Mouse (Mus musculus): ENCODE data around the gene Prkn. TPM values are rescaled to one million over a fixed set of nuclear protein-coding genes. Genes with fewer than 3 reads are reported as not detected.

Gene Prkn
- polyA plus RNA-seq, 1 experiment: 0.70 TPM

- Histone ChIP-seq H3K4me3 (ENCODE audit: insufficient read depth, low read length) (no peak overlapping the region), H3K27ac (ENCODE audit: insufficient read depth, low read length) (no peak overlapping the region), H3K4me1 (ENCODE audit: control insufficient read depth, insufficient read depth, low read length) (no peaks in the 10 kb centered on the region)
- TF ChIP-seq POLR2A (IDR thresholded peaks at IDR 0.05; ENCODE audit: low read depth, low read length) (no peak), CTCF (IDR thresholded peaks at IDR 0.05; ENCODE audit: borderline replicate concordance, insufficient read depth, low read length) (no peak)
These were observed 1004.3 kb downstream of the Prkn start for GRCm38 (mm10) chr17:11844436-11844835.

- Histone ChIP-seq H3K4me3 (ENCODE audit: insufficient read depth, low read length) (no peak overlapping the region), H3K4me1 (ENCODE audit: control insufficient read depth, insufficient read depth, low read length) (no peaks in the 10 kb centered on the region), H3K27ac (ENCODE audit: insufficient read depth, low read length) (no peak overlapping the region)
- TF ChIP-seq CTCF (IDR thresholded peaks at IDR 0.05; ENCODE audit: borderline replicate concordance, insufficient read depth, low read length) (no peak), POLR2A (IDR thresholded peaks at IDR 0.05; ENCODE audit: low read depth, low read length) (no peak)
These were observed 1004.8 kb downstream of the Prkn start for GRCm38 (mm10) chr17:11844989-11845388.

- no peak overlapping the region for H3K4me3 ChIP-seq (ENCODE audit: insufficient read depth, low read length)
- H3K27ac ChIP-seq (ENCODE audit: insufficient read depth, low read length): no peak overlapping the region
- no peak for TF ChIP-seq CTCF (IDR thresholded peaks at IDR 0.05; ENCODE audit: borderline replicate concordance, insufficient read depth, low read length)
- no peak for TF ChIP-seq POLR2A (IDR thresholded peaks at IDR 0.05; ENCODE audit: low read depth, low read length)
- no peaks in the 10 kb centered on the region for H3K4me1 ChIP-seq (ENCODE audit: control insufficient read depth, insufficient read depth, low read length)
These were observed 1005.3 kb downstream of the Prkn start for GRCm38 (mm10) chr17:11845506-11845905.

GRCm38 (mm10) chr17:11854571-11854970, 1014.4 kb downstream of the Prkn start:
- no peak overlapping the region for H3K27ac ChIP-seq (ENCODE audit: insufficient read depth, low read length)
- H3K4me1 ChIP-seq (ENCODE audit: control insufficient read depth, insufficient read depth, low read length): no peaks in the 10 kb centered on the region
- TF ChIP-seq POLR2A (IDR thresholded peaks at IDR 0.05; ENCODE audit: low read depth, low read length) (no peak), CTCF (IDR thresholded peaks at IDR 0.05; ENCODE audit: borderline replicate concordance, insufficient read depth, low read length) (no peak)
- no peak overlapping the region for H3K4me3 ChIP-seq (ENCODE audit: insufficient read depth, low read length)

GRCm38 (mm10) chr17:11858772-11859405, 1018.7 kb downstream of the Prkn start:
- no peak overlapping the region for H3K27ac ChIP-seq (ENCODE audit: insufficient read depth, low read length)
- no peak overlapping the region for H3K4me3 ChIP-seq (ENCODE audit: insufficient read depth, low read length)
- TF ChIP-seq POLR2A (IDR thresholded peaks at IDR 0.05; ENCODE audit: low read depth, low read length): no peak
- no peak for TF ChIP-seq CTCF (IDR thresholded peaks at IDR 0.05; ENCODE audit: borderline replicate concordance, insufficient read depth, low read length)
- H3K4me1 ChIP-seq (ENCODE audit: control insufficient read depth, insufficient read depth, low read length): no peaks in the 10 kb centered on the region

- no peak overlapping the region for H3K27ac ChIP-seq (ENCODE audit: insufficient read depth, low read length)
- H3K4me1 ChIP-seq (ENCODE audit: control insufficient read depth, insufficient read depth, low read length): no peaks in the 10 kb centered on the region
- TF ChIP-seq CTCF (IDR thresholded peaks at IDR 0.05; ENCODE audit: borderline replicate concordance, insufficient read depth, low read length): no peak
- TF ChIP-seq POLR2A (IDR thresholded peaks at IDR 0.05; ENCODE audit: low read depth, low read length): no peak
- H3K4me3 ChIP-seq (ENCODE audit: insufficient read depth, low read length): no peak overlapping the region
These were observed 1021.0 kb downstream of the Prkn start for GRCm38 (mm10) chr17:11861178-11861577.

- Histone ChIP-seq H3K27ac (ENCODE audit: insufficient read depth, low read length) (no peak overlapping the region), H3K4me3 (ENCODE audit: insufficient read depth, low read length) (no peak overlapping the region), H3K4me1 (ENCODE audit: control insufficient read depth, insufficient read depth, low read length) (no peaks in the 10 kb centered on the region)
- TF ChIP-seq CTCF (IDR thresholded peaks at IDR 0.05; ENCODE audit: borderline replicate concordance, insufficient read depth, low read length) (no peak), POLR2A (IDR thresholded peaks at IDR 0.05; ENCODE audit: low read depth, low read length) (no peak)
These were observed 1022.2 kb downstream of the Prkn start for GRCm38 (mm10) chr17:11862360-11862759.

- Histone ChIP-seq H3K4me1 (ENCODE audit: control insufficient read depth, insufficient read depth, low read length) (no peaks in the 10 kb centered on the region), H3K4me3 (ENCODE audit: insufficient read depth, low read length) (no peak overlapping the region)
- TF ChIP-seq CTCF (IDR thresholded peaks at IDR 0.05; ENCODE audit: borderline replicate concordance, insufficient read depth, low read length): no peak
- no peak for TF ChIP-seq POLR2A (IDR thresholded peaks at IDR 0.05; ENCODE audit: low read depth, low read length)
These were observed 1022.8 kb downstream of the Prkn start for GRCm38 (mm10) chr17:11863017-11863416.

GRCm38 (mm10) chr17:11866231-11866630, 1026.0 kb downstream of the Prkn start:
- no peaks in the 10 kb centered on the region for H3K4me1 ChIP-seq (ENCODE audit: control insufficient read depth, insufficient read depth, low read length)
- TF ChIP-seq CTCF (IDR thresholded peaks at IDR 0.05; ENCODE audit: borderline replicate concordance, insufficient read depth, low read length) (no peak), POLR2A (IDR thresholded peaks at IDR 0.05; ENCODE audit: low read depth, low read length) (no peak)

More at GRCm38 (mm10) chr17:11863017-11863416, 1022.8 kb downstream of the Prkn start:
- no peak overlapping the region for H3K27ac ChIP-seq (ENCODE audit: insufficient read depth, low read length)

GRCm38 (mm10) chr17:11867334-11868095, 1027.3 kb downstream of the Prkn start:
- no peak for TF ChIP-seq POLR2A (IDR thresholded peaks at IDR 0.05; ENCODE audit: low read depth, low read length)
- TF ChIP-seq CTCF (IDR thresholded peaks at IDR 0.05; ENCODE audit: borderline replicate concordance, insufficient read depth, low read length): no peak
- no peaks in the 10 kb centered on the region for H3K4me1 ChIP-seq (ENCODE audit: control insufficient read depth, insufficient read depth, low read length)
- no peak overlapping the region for H3K4me3 ChIP-seq (ENCODE audit: insufficient read depth, low read length)
- no peak overlapping the region for H3K27ac ChIP-seq (ENCODE audit: insufficient read depth, low read length)

More at GRCm38 (mm10) chr17:11866231-11866630, 1026.0 kb downstream of the Prkn start:
- Histone ChIP-seq H3K4me3 (ENCODE audit: insufficient read depth, low read length) (no peak overlapping the region), H3K27ac (ENCODE audit: insufficient read depth, low read length) (no peak overlapping the region)
